Mouse (Mus musculus) brown adipose tissue, adult 24 weeks (tissue): ENCODE measurements around the gene Btbd10. TPM values are rescaled to one million over a fixed set of nuclear protein-coding genes. Genes with fewer than 3 reads are reported as not detected.

Source experiments
- H3K27ac ChIP-seq: fragments of 200-500 bp; replicated peaks from 2 replicates; pipeline ENCODE4 v1.5.1; 2012; ENCODE audit warnings: low read depth, mild to moderate bottlenecking, low read length
- H3K4me1 ChIP-seq: fragments of 200-500 bp; 2 replicates; pipeline ENCODE4 v1.6.1; 2012; ENCODE audit warnings: low read length, mixed read lengths; ENCODE audit not compliant: control insufficient read depth, insufficient read depth, insufficient read length
- H3K4me3 ChIP-seq: fragments of 200-500 bp; 2 replicates; pipeline ENCODE4 v1.5.1; 2012; ENCODE audit warnings: low read depth, mild to moderate bottlenecking, low read length, moderate library complexity; ENCODE audit not compliant: insufficient read depth
- polyA plus RNA-seq: library from polyadenylated mRNA; stranded (reverse); fragments of >200 nt; gene quantifications from 2 replicates; pipeline ENCODE4 v1.2.4, GENCODE M21; 2012; ENCODE audit not compliant: missing spikeins, insufficient read depth, insufficient read length

Btbd10 gene
- polyA plus RNA-seq, 1 experiment: 11.8 TPM

DNA sequence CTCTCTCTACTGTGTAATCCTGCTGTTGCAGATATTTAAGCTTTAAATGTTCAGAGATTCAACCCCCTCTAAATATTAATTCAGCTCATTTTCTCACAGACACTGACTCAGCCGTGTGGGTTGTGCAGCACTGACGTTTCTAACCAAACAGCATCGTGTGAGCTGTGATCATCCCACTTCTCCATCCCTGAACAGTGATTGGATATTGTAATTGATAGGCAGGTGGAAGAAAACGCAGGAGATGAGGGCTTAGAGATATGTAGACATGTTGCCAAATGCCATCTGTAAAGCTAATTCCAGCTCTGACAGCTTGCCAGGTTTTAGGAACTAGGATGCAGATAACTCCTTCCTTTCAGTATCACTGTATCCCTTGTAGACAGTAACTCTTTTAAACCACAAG is 21.9 kb downstream of the Btbd10 start:
- no peak overlapping the region for H3K4me3 ChIP-seq
- H3K27ac ChIP-seq: no peak overlapping the region
- H3K4me1 ChIP-seq: no peaks in the 10 kb centered on the region

DNA sequence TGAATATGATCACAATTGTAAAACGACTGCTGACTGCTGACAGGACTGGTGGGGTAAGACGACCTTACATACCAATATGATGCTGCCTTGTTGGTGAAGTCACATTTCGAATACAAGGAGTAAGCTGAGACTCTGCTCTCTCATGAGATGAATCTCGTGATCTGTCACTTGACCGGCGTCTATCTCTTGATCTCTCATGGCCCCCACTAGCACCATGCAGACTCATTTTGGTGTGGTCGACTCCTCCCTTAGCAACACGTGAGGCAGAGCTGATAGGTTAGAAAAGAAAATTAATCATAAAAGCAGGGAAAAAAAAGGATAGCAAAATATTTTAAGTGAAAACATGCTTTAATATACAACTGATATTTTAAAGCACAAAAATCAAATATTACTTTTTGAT is 33.9 kb downstream of the Btbd10 start:
- no peak overlapping the region for H3K27ac ChIP-seq

DNA sequence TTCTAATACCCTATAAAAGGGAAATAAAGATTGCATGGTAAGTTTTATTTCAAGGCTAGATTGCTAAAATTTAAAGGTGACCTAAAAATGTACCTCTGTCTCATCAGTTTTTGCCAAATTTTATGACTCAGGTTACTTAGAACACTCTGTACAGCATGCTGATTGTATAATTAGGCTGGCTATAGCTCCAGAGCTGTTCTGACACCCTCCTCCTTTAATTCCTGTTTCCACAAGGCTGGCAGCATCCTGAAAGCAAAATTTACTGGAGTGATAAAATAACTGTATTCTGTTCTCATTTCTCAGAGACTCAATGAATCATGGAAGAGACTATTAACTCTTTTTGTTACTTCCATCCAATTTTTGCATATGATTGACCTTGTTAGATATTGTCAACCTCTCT is 35.2 kb downstream of the Btbd10 start:
- no peak overlapping the region for H3K27ac ChIP-seq

More for the DNA sequence above, 33.9 kb downstream of the Btbd10 start:
- no peaks in the 10 kb centered on the region for H3K4me1 ChIP-seq
- no peak overlapping the region for H3K4me3 ChIP-seq

DNA sequence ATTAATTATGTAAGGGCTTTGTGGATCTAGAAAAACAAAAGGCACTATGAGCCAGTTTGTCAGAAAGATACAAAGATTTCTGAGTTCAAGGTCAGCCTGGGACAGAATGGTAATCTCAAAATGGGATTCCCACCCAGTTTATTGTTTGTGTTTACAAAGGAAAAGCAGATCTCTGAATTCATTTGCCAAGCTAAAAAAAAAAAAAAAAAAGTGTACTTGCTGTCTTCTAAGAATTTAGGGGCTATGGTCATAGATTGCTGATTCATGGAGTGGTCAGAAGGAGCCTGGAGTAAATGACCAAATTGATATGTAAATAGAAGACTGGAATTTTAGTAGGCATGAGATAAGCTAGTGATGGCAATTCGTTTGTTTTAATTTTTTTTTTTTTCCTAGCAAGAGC is 49.1 kb downstream of the Btbd10 start:
- Histone ChIP-seq H3K27ac (no peak overlapping the region), H3K4me3 (no peak overlapping the region), H3K4me1 (no peaks in the 10 kb centered on the region)

More for the DNA sequence above, 35.2 kb downstream of the Btbd10 start:
- H3K4me3 ChIP-seq: no peak overlapping the region
- no peaks in the 10 kb centered on the region for H3K4me1 ChIP-seq

DNA sequence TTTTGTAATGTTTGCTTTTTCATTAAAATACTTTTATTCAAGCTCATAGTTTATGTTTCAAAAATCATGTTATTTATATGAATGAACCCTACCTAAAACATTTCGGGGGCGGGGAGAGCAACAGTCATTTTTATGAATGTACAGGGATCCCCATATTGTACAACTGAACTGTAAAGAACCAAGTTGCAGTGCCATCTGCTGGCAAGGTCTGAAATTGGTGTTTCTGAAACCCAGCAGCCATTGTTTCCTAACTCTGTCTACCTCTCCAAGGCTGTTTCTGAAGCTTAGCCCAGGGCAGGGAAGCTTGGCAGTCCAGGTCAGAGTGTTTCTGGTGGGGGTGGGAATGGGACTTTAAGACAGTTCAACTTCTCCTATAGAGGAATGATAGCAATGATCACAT is 57.4 kb downstream of the Btbd10 start:
- Histone ChIP-seq H3K4me3 (no peak overlapping the region), H3K4me1 (peaks cover 2% of the 10 kb centered on the region; the same call in 1 of the 2 replicates), H3K27ac (no peak overlapping the region)

DNA sequence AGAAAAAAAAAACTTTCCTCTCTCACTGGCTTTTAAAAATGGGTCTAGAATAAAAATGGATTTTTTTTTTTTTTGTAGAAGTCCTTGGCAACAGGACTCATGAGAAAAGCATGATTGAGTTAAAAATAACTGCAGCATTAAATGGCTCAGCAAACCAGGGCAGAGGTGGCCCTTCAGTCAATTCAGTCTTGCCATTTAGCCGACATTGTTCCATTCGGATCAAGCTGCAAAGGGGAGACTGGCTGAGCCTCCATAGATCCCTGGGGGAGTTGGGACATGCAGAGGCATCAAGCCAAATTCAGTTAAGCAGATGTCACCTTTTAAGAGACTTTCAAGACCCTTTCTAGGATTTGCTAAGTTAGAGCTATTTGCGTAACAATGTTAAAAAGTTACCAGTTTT is 59.1 kb downstream of the Btbd10 start:
- peak overlapping the region; percentile 88 for H3K27ac ChIP-seq
- peaks cover 2% of the 10 kb centered on the region; the same call in 1 of the 2 replicates for H3K4me1 ChIP-seq
- H3K4me3 ChIP-seq: no peak overlapping the region

DNA sequence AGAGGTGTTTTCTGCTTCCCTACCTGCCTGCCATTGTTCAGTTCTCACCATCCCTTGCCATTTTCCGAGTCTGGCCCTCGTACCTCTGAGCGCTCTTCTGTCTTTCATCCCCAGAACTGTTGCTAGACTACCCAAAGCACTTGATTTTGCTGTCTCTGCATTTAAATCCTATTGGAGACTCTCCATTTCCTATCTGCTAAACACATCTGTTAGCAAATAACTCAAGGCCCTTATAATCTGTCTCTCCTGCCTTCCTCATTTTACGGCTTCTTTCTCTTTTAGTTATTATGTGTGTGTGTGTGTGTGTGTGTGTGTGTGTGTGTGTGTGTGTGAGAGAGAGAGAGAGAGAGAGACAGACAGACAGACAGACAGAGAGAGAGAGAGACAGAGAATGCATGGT is 71.4 kb downstream of the Btbd10 start:
- no peaks in the 10 kb centered on the region for H3K4me1 ChIP-seq
- H3K4me3 ChIP-seq: no peak overlapping the region
- H3K27ac ChIP-seq: no peak overlapping the region

DNA sequence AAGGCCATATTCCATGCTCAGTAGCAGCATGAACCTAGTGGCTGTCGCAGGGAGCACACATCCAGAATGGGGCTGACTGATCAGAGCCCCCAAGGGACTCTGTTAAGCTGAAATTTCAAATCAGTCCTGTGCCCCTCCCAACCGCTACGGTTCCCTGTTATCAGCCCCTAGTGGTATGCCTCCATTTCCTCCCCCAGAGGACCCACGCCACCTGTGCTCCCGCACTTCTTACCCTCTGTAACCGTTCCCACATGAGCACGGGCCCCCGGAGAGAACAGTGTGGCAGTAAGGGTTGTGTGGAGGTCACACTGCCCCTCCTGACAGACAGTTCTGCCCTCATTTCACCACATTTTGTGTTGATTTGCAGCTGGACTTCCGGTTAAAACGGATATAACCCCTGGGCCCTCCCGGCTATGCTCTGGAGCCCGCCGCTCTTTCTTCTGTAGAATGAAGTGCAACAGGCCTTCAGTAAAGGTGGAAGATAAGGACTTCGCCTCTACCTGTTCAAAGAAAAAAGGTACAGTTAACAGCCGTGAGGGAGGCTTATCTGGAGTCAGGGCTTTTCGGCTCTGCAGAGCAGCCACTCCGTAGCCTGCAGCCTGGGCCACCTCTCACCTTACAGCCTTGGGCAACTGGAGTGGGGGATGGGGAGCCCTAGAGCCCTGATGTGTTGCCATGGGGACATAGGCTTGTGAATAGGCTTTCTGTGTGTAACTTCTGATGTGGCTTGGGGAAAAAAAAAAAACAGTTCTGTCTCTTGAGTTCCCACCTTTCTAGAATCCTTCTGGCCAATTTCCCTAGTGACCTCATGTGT is 73.9 kb downstream of the Btbd10 start:
- H3K27ac ChIP-seq: no peak overlapping the region
- H3K4me1 ChIP-seq: no peaks in the 10 kb centered on the region
- H3K4me3 ChIP-seq: no peak overlapping the region

DNA sequence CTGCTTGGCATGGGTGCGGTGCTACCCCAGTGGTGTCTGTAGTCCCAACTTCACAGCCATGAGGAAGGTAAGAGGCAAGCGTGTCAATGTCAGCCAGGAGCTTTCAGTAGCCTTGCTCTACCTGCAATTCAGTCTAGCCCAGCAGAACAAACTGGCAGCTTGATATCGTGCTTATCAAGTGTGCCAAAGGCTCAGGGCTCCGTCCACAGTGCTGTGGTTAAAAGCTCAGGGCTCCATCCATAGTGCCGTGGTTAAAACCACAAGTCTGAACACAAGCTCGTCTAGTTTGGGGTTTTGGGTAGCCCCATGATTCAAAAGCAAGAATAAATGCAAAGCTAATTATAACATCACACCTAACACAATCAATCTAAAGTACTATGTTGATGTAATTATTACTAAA is 74.6 kb downstream of the Btbd10 start:
- Histone ChIP-seq H3K4me1 (no peaks in the 10 kb centered on the region), H3K4me3 (no peak overlapping the region), H3K27ac (no peak overlapping the region)

DNA sequence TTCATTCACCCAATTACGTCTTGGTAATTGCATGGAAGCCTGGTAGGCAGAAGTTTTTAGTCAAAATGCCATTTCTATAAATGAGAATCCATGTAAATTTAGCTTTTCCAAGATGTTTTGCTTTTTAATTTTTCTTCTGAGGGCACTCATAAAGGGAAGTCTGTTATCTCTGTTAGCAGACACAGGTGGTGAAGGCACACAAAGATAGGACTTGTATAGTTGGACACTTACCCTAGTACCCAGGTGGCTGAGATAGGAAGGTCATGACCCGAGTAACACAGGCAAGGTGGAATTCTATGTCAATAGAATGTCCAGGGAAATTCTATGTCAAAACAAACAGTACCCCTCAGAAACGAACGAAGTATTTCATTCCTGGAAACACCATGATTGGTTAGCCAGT is 77.0 kb downstream of the Btbd10 start:
- no peak overlapping the region for H3K27ac ChIP-seq
- H3K4me3 ChIP-seq: no peak overlapping the region
- no peaks in the 10 kb centered on the region for H3K4me1 ChIP-seq

DNA sequence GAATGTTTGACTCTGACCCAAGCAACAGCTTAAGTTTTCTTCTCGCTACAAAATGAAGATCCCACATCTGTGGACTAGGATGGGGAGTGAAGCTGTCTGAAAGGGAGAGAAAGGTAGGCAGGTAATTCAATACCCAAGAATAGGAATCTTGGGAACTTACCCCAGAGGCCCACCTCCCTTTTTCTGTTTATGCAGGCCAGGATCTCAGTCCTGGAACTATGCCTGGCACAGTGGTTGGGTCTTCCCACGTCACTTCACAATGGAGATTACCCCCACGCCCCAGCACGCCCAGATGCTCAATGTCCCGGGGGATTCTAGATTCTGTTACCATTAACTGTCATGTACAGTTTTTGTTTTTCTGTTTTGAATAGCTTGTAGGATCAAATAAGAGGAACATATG is 77.5 kb downstream of the Btbd10 start:
- Histone ChIP-seq H3K4me3 (no peak overlapping the region), H3K27ac (no peak overlapping the region), H3K4me1 (no peaks in the 10 kb centered on the region)

DNA sequence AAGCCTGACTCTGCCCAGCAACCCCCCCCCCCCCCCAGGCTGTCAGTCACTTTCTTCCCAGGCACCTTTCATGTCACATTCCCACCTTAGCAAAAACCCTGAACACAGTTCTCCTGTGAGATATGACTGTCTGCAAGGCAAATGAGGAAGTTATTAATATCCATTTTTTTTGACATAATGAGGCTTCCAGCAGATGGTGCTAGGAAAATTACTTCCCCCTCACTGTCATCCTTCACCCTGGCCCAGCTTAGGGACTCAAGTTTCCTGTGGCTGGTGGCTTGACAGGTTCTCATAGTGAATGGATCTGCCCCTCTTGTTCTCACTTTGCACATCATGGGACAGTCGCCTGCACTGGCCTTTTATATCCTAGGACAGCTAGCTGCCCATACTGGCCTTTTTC is 80.0 kb downstream of the Btbd10 start:
- Histone ChIP-seq H3K4me3 (no peak overlapping the region), H3K4me1 (no peaks in the 10 kb centered on the region), H3K27ac (no peak overlapping the region)

DNA sequence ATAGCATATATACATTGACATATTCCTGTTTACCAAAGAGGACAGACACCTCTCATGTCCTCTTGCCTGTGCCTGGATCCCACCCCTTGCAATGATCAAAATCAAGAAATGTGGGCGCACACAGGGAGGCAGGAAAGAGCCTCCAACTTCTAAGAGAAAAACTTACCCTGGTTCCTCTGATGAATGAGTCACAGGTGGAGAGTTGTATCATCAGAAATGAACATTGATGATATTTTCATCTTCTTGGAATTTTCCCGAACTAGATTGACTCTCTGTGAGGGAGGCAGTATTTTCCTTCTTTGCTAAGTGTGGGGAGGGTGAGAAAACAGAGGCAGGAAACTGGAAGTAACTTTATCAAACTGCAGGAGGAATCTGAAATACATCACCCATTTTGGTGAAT is 83.8 kb downstream of the Btbd10 start:
- Histone ChIP-seq H3K4me3 (no peak overlapping the region), H3K4me1 (no peaks in the 10 kb centered on the region), H3K27ac (no peak overlapping the region)

DNA sequence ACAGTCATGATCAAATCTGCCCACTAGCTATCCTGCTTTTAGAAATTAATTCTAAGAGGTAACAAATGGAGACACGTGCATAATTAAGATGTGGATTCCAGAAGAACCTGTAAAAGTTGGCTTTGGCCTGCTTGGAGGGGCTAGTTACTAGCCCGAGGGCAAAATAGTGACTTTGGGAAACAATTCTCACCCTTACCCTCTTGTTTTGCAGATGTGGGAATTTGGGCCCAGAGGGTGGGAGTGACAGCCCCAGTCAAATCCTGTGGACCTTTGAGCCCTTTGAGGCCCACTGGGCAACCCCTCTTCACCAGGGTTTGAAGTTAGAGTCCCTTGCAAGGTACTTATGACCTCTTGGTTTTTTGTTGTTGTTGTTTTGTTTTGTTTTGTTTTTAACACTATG is 89.9 kb downstream of the Btbd10 start:
- no peak overlapping the region for H3K27ac ChIP-seq
- no peaks in the 10 kb centered on the region for H3K4me1 ChIP-seq
- H3K4me3 ChIP-seq: no peak overlapping the region

DNA sequence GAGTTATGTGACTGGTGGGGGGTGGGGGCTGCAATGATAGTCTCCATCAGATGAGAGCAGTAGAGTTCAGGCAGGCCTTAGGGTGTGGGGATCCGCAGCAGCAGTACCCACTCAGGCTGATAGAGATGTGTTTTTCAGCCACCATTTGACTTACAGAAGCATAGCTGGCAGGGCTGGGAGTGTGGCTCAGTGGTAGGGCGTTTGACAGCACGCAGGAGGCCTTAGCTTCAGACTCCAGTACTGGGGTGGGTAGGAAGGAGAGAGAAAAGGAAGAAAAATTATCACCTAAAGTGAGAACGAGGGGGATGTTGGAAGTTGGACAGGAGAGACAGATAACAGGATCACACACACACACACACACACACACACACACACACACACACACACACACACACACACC is 90.7 kb downstream of the Btbd10 start:
- Histone ChIP-seq H3K4me1 (no peaks in the 10 kb centered on the region), H3K4me3 (no peak overlapping the region), H3K27ac (no peak overlapping the region)

DNA sequence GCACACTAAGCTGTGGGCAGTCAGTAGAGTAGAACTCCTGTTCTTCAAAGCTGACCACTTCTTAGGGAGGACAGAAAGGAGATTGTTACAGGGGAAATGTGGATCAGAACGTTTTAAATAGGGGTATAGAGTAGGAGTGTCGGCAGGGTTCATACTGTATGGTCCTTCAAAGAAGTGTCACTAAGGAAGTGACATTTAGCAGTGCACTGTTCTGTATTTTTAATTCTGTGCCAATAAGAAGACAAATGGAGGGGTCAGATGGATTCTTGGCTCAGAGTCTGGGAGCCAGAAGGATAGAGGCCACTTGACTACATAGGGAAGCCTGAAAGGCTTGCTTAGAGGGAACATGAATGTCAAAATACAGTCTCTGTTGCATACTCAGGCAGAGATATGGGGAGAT is 91.9 kb downstream of the Btbd10 start:
- Histone ChIP-seq H3K4me3 (no peak overlapping the region), H3K27ac (no peak overlapping the region), H3K4me1 (no peaks in the 10 kb centered on the region)
